Mouse (Mus musculus) hindbrain, postnatal 0 days (tissue): Measurements from ENCODE around the gene Vps37b. TPM values are rescaled to one million over a fixed set of nuclear protein-coding genes. Genes with fewer than 3 reads are reported as not detected.

Source experiments
- ATAC-seq: fragments of 200-750 bp; cut with Nextera tagmentation; 2 replicates; pipeline ENCODE4 v1.8.0; 2017; ENCODE audit warnings: mild to moderate bottlenecking, moderate TSS enrichment, moderate library complexity
- DNase-seq: peaks from one replicate; pipeline ENCODE4 v3.0.0-alpha.2; 2015; ENCODE audit warnings: low spot score
- H3K27ac ChIP-seq: fragments of 300-500 bp; sonication (generic); 2 replicates; pipeline ENCODE4 v1.5.1; 2014; ENCODE audit warnings: mild to moderate bottlenecking
- H3K27me3 ChIP-seq: fragments of 300-500 bp; sonication (generic); 2 replicates; pipeline ENCODE4 v1.6.1; 2014; ENCODE audit warnings: low read length, mixed read lengths; ENCODE audit not compliant: insufficient read depth
- H3K36me3 ChIP-seq: fragments of 300-500 bp; sonication (generic); 2 replicates; pipeline ENCODE4 v1.6.1; 2014; ENCODE audit warnings: low read length, mixed read lengths; ENCODE audit not compliant: insufficient read depth
- H3K4me1 ChIP-seq: fragments of 300-500 bp; sonication (generic); 2 replicates; pipeline ENCODE4 v1.6.1; 2014; ENCODE audit warnings: antibody characterized with exemption, low read length, mixed read lengths; ENCODE audit not compliant: insufficient read depth
- H3K4me2 ChIP-seq: fragments of 300-500 bp; sonication (generic); 2 replicates; pipeline ENCODE4 v1.6.1; 2014; ENCODE audit warnings: low read depth, mild to moderate bottlenecking, low read length, moderate library complexity, mixed read lengths
- H3K4me3 ChIP-seq: fragments of 300-500 bp; sonication (generic); 2 replicates; pipeline ENCODE4 v1.5.1; 2014; ENCODE audit warnings: low read length
- H3K9ac ChIP-seq: fragments of 300-500 bp; sonication (generic); replicated peaks from 2 replicates; pipeline ENCODE4 v1.6.1; 2014; ENCODE audit warnings: mild to moderate bottlenecking, low read length, moderate library complexity, mixed read lengths
- H3K9me3 ChIP-seq: fragments of 300-500 bp; sonication (generic); 2 replicates; pipeline ENCODE4 v1.6.1; 2016; ENCODE audit warnings: low read length, mixed read lengths
- CTCF ChIP-seq: IDR thresholded peaks from 2 replicates; pipeline ENCODE4 v1.5.1; 2016; ENCODE audit warnings: antibody characterized with exemption, control low read depth, low read depth
- WGBS: fragments of 180-500 bp; shearing (Covaris S2); extraction: QIAGEN DNeasy Blood & Tissue Kit; methylation state at CpG from one replicate; pipeline ENCODE4 v1.1.7; 2014; 5-methylcytosine and 5-hydroxymethylcytosine counted together
- polyA plus RNA-seq: library from polyadenylated mRNA; unstranded; fragments of >200 nt; fragmentation: Nextera tagmentation; extraction: Ambion mirVana; gene quantifications from 2 replicates; pipeline ENCODE4 v1.2.1, GENCODE M21; 2015
- total RNA-seq: library from RNA; depleted of rRNA; stranded (reverse); fragments of >200 nt; gene quantifications from 2 replicates; pipeline ENCODE4 v1.2.3, GENCODE M21; 2014

Vps37b gene
- total and polyA plus RNA-seq, 2 experiments from 2014 or later, result 94.0 to 104 TPM

DNA sequence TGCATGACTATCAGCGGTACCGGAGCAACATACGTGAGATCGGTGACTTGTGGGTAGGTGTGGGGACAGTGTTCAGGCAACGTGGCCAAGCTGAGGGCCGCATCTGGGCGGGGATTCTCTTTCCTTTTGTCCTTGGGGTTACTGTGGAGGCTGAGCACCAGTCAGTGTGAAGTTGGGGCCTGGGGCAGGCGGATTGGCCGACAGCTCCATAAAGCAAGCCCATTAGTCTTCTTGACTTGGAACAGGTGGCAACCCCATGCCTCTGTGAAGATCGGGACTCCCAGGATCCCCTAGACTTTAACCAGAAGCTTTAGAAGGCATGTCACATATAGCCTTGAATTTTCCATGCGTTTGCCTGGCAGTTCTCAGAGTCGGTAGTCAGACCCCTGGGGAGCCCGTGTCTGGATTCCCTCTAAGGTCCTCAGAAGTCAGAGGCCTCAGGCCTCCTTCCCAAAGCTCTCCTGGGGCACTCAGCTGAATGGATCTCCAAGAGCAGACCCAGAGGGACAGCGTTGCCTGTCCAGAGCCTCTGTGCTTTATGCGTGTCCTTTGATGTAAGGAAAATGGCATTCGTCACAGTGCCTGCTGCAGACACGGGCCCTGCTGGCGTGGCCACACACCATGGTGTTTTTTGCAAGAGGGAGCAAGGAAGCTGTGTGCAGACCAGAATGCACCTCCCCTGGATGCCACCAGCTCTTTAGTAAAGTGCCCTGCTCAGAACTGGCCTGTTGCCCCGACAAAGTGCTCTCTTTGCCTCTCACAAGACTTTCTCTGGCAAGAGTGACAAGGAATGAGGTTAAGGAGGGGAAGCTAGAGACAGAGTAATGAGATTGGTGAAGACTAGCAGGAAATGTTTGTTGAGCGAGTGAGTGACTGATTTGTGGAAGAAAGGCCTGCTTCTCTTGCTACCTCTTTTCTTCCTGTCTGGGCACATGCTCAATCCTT lies 41.9 kb downstream of the Vps37b start:
- no peaks in the 10 kb centered on the region; the same call in 1 of the 2 replicates for H3K36me3 ChIP-seq
- ATAC-seq (peak; percentile 28; the same call in 1 of the 2 replicates), DNase-seq (peak; percentile 65)
- H3K27ac ChIP-seq, result no peak overlapping the region
- WGBS, result 34% methylated on average over 20 of the region's 20 CpGs
- TF ChIP-seq CTCF, result no peak
- no peaks in the 10 kb centered on the region for H3K9me3 ChIP-seq
- H3K4me2 ChIP-seq, result no peak overlapping the region
- peaks cover 4% of the 10 kb centered on the region; the same call in 1 of the 2 replicates for H3K4me1 ChIP-seq
- H3K4me3 ChIP-seq, result no peak overlapping the region
- no peaks in the 10 kb centered on the region for H3K27me3 ChIP-seq
- H3K9ac ChIP-seq, result no peak overlapping the region

DNA sequence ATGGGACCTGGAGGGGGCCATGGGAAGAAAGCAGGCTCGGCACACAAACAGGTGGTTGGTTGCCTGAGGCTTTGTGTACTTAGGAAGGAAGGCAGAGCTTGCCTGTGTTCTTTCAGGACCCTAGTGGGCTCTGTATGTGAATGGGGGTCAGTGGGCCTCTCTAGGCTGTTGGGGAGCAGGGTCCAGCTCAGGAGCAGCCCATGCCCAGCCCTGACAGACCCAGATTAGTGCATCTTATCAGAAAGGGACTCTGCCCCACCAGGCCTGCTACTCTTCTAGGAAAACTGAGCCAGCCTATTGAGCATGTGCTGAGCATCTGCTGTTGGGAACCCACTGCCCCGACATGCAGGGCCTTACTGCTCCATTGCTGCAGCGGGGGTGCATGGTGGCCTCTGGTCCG lies 44.6 kb downstream of the Vps37b start:
- Histone ChIP-seq H3K4me1 (peaks cover 2% of the 10 kb centered on the region; the same call in 1 of the 2 replicates), H3K27ac (no peak overlapping the region), H3K27me3 (no peaks in the 10 kb centered on the region), H3K9ac (no peak overlapping the region), H3K4me3 (no peak overlapping the region), H3K36me3 (no peaks in the 10 kb centered on the region; the same call in 1 of the 2 replicates), H3K4me2 (no peak overlapping the region), H3K9me3 (no peaks in the 10 kb centered on the region)
- DNase-seq, result no peak
- TF ChIP-seq CTCF, result no peak
- ATAC-seq, result no peak
- 73% methylated on average over 4 of the region's 4 CpGs for WGBS

DNA sequence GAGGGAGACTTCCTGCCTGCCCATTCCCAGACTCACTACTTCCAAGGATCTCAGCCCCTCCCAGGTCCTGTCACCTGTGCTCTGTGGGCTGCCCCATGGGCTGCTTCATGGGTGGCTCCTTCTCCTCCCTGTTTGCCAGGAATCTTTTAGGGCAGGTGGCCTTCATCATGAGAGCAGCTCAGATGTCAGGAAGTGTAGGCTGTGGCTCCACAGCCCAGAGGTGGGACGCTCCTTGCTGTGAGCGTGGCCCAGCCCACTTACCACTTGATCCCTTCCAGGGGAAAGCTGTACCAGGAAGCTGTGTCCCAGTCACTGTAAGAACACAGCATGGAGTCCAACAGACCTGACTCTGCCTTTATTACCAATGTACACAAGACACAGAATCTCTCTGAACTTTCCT lies 45.1 kb downstream of the Vps37b start:
- Histone ChIP-seq H3K27ac (no peak overlapping the region), H3K4me3 (no peak overlapping the region), H3K9ac (no peak overlapping the region), H3K27me3 (no peaks in the 10 kb centered on the region), H3K9me3 (no peaks in the 10 kb centered on the region), H3K4me1 (no peaks in the 10 kb centered on the region; the same call in 1 of the 2 replicates), H3K4me2 (no peak overlapping the region), H3K36me3 (no peaks in the 10 kb centered on the region; the same call in 1 of the 2 replicates)
- no peak for TF ChIP-seq CTCF
- ATAC-seq (no peak), DNase-seq (no peak)
- WGBS, result 95% methylated on average over 2 of the region's 2 CpGs

DNA sequence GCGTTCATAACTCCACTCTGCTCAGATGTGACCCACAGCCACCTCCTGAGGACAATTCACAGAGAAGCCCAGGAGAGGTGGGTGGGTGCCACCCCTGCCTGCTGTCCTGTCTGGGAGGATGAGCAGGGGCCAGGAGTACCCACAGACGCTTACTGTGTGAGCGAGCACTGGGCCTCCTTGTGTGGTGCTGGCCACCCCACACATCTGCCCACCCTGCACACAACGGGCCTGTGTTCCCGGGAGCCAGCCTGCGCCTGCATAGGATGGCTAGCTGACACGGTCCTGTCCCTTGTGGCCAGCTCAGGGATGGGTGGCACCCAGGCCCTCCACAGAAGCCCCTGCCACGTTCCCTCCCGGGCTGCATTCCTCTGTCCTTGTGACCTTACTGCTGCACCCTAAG lies 46.6 kb downstream of the Vps37b start:
- H3K4me2 ChIP-seq, result no peak overlapping the region
- no peaks in the 10 kb centered on the region for H3K27me3 ChIP-seq
- H3K36me3 ChIP-seq, result no peaks in the 10 kb centered on the region
- H3K9me3 ChIP-seq, result no peaks in the 10 kb centered on the region
- no peak overlapping the region for H3K4me3 ChIP-seq
- peaks cover 2% of the 10 kb centered on the region; the same call in 1 of the 2 replicates for H3K4me1 ChIP-seq
- no peak overlapping the region for H3K9ac ChIP-seq
- peak overlapping the region; percentile 26; the same call in 1 of the 2 replicates for H3K27ac ChIP-seq
- peak; percentile 69 for ATAC-seq
- no peak for TF ChIP-seq CTCF
- DNase-seq, result peak; percentile 18
- 68% methylated on average over 9 of the region's 9 CpGs for WGBS

GRCm38 (mm10) chr5:123982838-123983237 lies 49.2 kb downstream of the Vps37b start:
- no peak for DNase-seq
- H3K4me2 ChIP-seq, result no peak overlapping the region
- H3K36me3 ChIP-seq, result no peaks in the 10 kb centered on the region
- H3K27ac ChIP-seq, result no peak overlapping the region
- H3K4me1 ChIP-seq, result 0 out of 2 replicates have a peak, but pooled peaks cover 3% of the 10 kb centered on the region
- ATAC-seq, result no peak
- 75% methylated on average over 11 of the region's 11 CpGs for WGBS
- no peaks in the 10 kb centered on the region for H3K27me3 ChIP-seq
- H3K9ac ChIP-seq, result no peak overlapping the region
- H3K4me3 ChIP-seq, result no peak overlapping the region
- no peaks in the 10 kb centered on the region for H3K9me3 ChIP-seq
- no peak for TF ChIP-seq CTCF

DNA sequence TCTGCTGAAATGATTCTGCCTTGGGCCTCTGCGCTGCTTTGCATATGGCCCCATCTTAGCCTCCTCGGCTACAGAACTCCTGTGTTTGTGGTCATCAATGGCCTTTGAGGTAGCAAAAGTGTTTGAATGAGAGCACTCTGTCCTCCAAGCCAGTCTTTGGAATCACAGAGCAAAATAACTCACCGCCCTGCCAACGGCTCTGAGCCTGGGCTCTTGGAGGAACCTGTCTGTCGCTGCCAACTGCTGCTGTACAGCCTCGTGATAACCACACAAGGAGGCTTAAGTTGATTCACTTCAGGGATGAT lies 50.9 kb downstream of the Vps37b start:
- 63% methylated on average over 6 of the region's 6 CpGs for WGBS
- H3K4me2 ChIP-seq, result no peak overlapping the region
- no peak overlapping the region for H3K4me3 ChIP-seq
- no peak for TF ChIP-seq CTCF
- H3K9ac ChIP-seq, result no peak overlapping the region
- no peaks in the 10 kb centered on the region for H3K9me3 ChIP-seq
- DNase-seq (peak; percentile 19), ATAC-seq (no peak; the same call in 1 of the 2 replicates)
- no peaks in the 10 kb centered on the region for H3K27me3 ChIP-seq
- H3K27ac ChIP-seq, result peak overlapping the region; percentile 37; the same call in 1 of the 2 replicates
- H3K4me1 ChIP-seq, result peaks cover 10% of the 10 kb centered on the region; the same call in 1 of the 2 replicates
- no peaks in the 10 kb centered on the region for H3K36me3 ChIP-seq
